Mouse (Mus musculus) brain, embryonic 14.5 days (tissue): Measurements from ENCODE around the gene Agk. TPM values are rescaled to one million over a fixed set of nuclear protein-coding genes. Genes with fewer than 3 reads are reported as not detected.

ENCODE experiments used
- DNase-seq: peaks from one replicate; pipeline ENCODE4 v3.0.0-alpha.2; 2011; ENCODE audit warnings: low read depth
- CTCF ChIP-seq: fragments of 200-500 bp; IDR thresholded peaks from 2 replicates; pipeline ENCODE4 v1.5.1; 2012; ENCODE audit warnings: inconsistent platforms, mild to moderate bottlenecking, moderate library complexity, borderline replicate concordance; ENCODE audit not compliant: insufficient read depth, insufficient read length; ENCODE audit errors: extremely low read depth
- POLR2A ChIP-seq: fragments of 200-500 bp; IDR thresholded peaks from 2 replicates; pipeline ENCODE4 v1.6.1; 2012; ENCODE audit warnings: mild to moderate bottlenecking, inconsistent platforms, borderline replicate concordance; ENCODE audit not compliant: poor library complexity, insufficient read depth, insufficient read length, severe bottlenecking; ENCODE audit errors: extremely low read depth
- polyA plus RNA-seq: library from polyadenylated mRNA; depleted of rRNA; stranded (reverse); fragments of >200 nt; gene quantifications from 2 replicates; pipeline ENCODE4 v1.2.3, GENCODE M21; 2012

Agk gene
- polyA plus RNA-seq, 1 experiment = 30.0 TPM

GRCm38 (mm10) chr6:40415799-40416198 lies 90.8 kb downstream of the Agk start:
- TF ChIP-seq CTCF = no peak
- no peak for TF ChIP-seq POLR2A
- no peak for DNase-seq

GRCm38 (mm10) chr6:40418386-40418785 lies 93.4 kb downstream of the Agk start:
- DNase-seq = no peak
- no peak for TF ChIP-seq POLR2A
- TF ChIP-seq CTCF = no peak

GRCm38 (mm10) chr6:40421099-40421498 lies 96.1 kb downstream of the Agk start:
- no peak for DNase-seq
- no peak for TF ChIP-seq CTCF
- no peak for TF ChIP-seq POLR2A

GRCm38 (mm10) chr6:40423013-40423412 lies 98.0 kb downstream of the Agk start:
- DNase-seq = no peak
- TF ChIP-seq POLR2A (no peak), CTCF (no peak)

- DNase-seq = peak; percentile 62
- TF ChIP-seq POLR2A = no peak
- TF ChIP-seq CTCF = peak; percentile 64; the same call in 1 of the 2 replicates
These were observed 98.8 kb downstream of the Agk start for GRCm38 (mm10) chr6:40423774-40424173.

- DNase-seq = no peak
- TF ChIP-seq POLR2A = no peak
- no peak for TF ChIP-seq CTCF
These were observed 102.5 kb downstream of the Agk start for GRCm38 (mm10) chr6:40427441-40427840.

GRCm38 (mm10) chr6:40428696-40429095 lies 103.7 kb downstream of the Agk start:
- peak; percentile 79 for DNase-seq
- no peak for TF ChIP-seq CTCF

- TF ChIP-seq POLR2A = no peak
- no peak for TF ChIP-seq CTCF
- DNase-seq = peak; percentile 85
These were observed 104.6 kb downstream of the Agk start for GRCm38 (mm10) chr6:40429521-40429931.

- TF ChIP-seq CTCF = no peak
- no peak for TF ChIP-seq POLR2A
- DNase-seq = no peak
These were observed 105.3 kb downstream of the Agk start for GRCm38 (mm10) chr6:40430251-40430650.

GRCm38 (mm10) chr6:40430878-40431277 lies 105.9 kb downstream of the Agk start:
- TF ChIP-seq POLR2A = no peak
- TF ChIP-seq CTCF = no peak
- DNase-seq = peak; percentile 85

GRCm38 (mm10) chr6:40431356-40431755 lies 106.4 kb downstream of the Agk start:
- TF ChIP-seq CTCF = no peak
- TF ChIP-seq POLR2A = no peak
- peak; percentile 81 for DNase-seq

GRCm38 (mm10) chr6:40431812-40432211 lies 106.8 kb downstream of the Agk start:
- DNase-seq = no peak
- TF ChIP-seq POLR2A = no peak
- no peak for TF ChIP-seq CTCF
